Mouse (Mus musculus) liver, embryonic 14.5 days (tissue): ENCODE results near the gene Fbxo47.

Experiments
- CTCF ChIP-seq: IDR thresholded peaks from 2 replicates; pipeline ENCODE4 v1.5.1; 2016; ENCODE audit warnings: antibody characterized with exemption, low read depth, control low read depth
- EP300 ChIP-seq: IDR thresholded peaks from 2 replicates; pipeline ENCODE4 v1.6.1; 2016; ENCODE audit warnings: antibody characterized with exemption, low read depth

DNA sequence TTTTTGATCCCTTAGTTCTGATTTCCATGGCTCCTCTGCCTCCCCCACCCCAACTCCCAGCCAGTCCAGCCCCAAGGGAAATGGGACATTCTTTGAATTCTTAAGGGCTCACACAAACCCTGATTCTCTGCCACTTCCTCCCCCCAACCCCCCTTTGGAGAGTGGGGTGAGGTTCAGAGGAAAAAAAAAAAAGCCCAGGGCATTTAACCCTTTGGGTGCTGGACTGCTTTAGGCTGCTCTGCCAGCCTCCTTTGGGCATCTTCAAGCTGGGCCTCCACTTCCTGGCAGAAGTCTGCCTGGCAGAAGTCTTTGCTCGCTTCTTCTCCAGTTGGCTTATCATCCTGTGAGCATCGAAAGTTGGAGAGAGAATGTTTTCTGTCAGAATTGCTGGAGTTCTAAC lies 75.9 kb downstream of the Fbxo47 start:
- TF ChIP-seq CTCF: no peak
- no peak for TF ChIP-seq EP300
